Mouse (Mus musculus) common myeloid progenitor, adult 5-6 weeks (primary cell): Measurements from ENCODE around the gene Brca1. TPM values are rescaled to one million over a fixed set of nuclear protein-coding genes. Genes with fewer than 3 reads are reported as not detected.
"Not testable (repeated sequence)": the region's sequence is repeated elsewhere in the genome, so short reads cannot be mapped to it uniquely, and the experiment has no call there.

Experiments used
- ATAC-seq: replicated peaks from 2 replicates; pipeline ENCODE4 v1.8.0; 2016; ENCODE audit warnings: low read depth, mild to moderate bottlenecking, moderate TSS enrichment, inconsistent platforms; ENCODE audit not compliant: poor library complexity, severe bottlenecking
- total RNA-seq: library from RNA; stranded (forward); fragments of 200-1000, 187-1606 nt; gene quantifications from 2 replicates; pipeline ENCODE4 v1.2.3, GENCODE M21; 2017

The Brca1 gene
- total RNA-seq, 1 experiment from 2014 or later = 49.1 TPM

- ATAC-seq = not testable (repeated sequence)
These were observed 78.1 kb downstream of the Brca1 start for GRCm38 (mm10) chr11:101473686-101474085.

- no peak for ATAC-seq
These were observed 79.4 kb downstream of the Brca1 start for GRCm38 (mm10) chr11:101472336-101472735.

- no peak for ATAC-seq
These were observed 79.8 kb downstream of the Brca1 start for GRCm38 (mm10) chr11:101471926-101472325.

- no peak for ATAC-seq
These were observed 81.5 kb downstream of the Brca1 start for GRCm38 (mm10) chr11:101470206-101470605.

GRCm38 (mm10) chr11:101469155-101469554 lies 82.6 kb downstream of the Brca1 start:
- no peak for ATAC-seq

- ATAC-seq = no peak
These were observed 83.0 kb downstream of the Brca1 start for GRCm38 (mm10) chr11:101468731-101469130.

GRCm38 (mm10) chr11:101468263-101468688 lies 83.5 kb downstream of the Brca1 start:
- no peak for ATAC-seq

- ATAC-seq = peak; percentile 40
These were observed 84.1 kb downstream of the Brca1 start for GRCm38 (mm10) chr11:101467477-101468262.

GRCm38 (mm10) chr11:101466552-101466950 lies 85.2 kb downstream of the Brca1 start:
- not testable (repeated sequence) for ATAC-seq

- ATAC-seq = peak; percentile 8; the same call in 1 of the 2 replicates
These were observed 85.7 kb downstream of the Brca1 start, which contains the start of gene Vat1 for GRCm38 (mm10) chr11:101465869-101466551. Gene Vat1 (minus strand): TSS chr11:101466230.

GRCm38 (mm10) chr11:101465101-101465868 lies 86.5 kb downstream of the Brca1 start:
- ATAC-seq = peak; percentile 13; the same call in 1 of the 2 replicates

GRCm38 (mm10) chr11:101464211-101465100 lies 87.3 kb downstream of the Brca1 start, which contains the start of gene Rnd2:
Gene Rnd2 (plus strand): TSS chr11:101464999.
- ATAC-seq = peak; percentile 0; the same call in 1 of the 2 replicates

- 0 out of 2 replicates have a peak, but pooled peaks have one; percentile 5 for ATAC-seq
These were observed 88.9 kb downstream of the Brca1 start for GRCm38 (mm10) chr11:101462583-101463440.

- no peak for ATAC-seq
These were observed 89.6 kb downstream of the Brca1 start for GRCm38 (mm10) chr11:101462141-101462540.

- no peak for ATAC-seq
These were observed 91.4 kb downstream of the Brca1 start for GRCm38 (mm10) chr11:101460321-101460720.

GRCm38 (mm10) chr11:101459716-101460115 lies 92.0 kb downstream of the Brca1 start:
- no peak for ATAC-seq

- ATAC-seq = no peak
These were observed 93.5 kb downstream of the Brca1 start for GRCm38 (mm10) chr11:101458217-101458616.

- no peak for ATAC-seq
These were observed 94.1 kb downstream of the Brca1 start for GRCm38 (mm10) chr11:101457631-101458030.
